Mouse (Mus musculus) thymus, postnatal 14 days (tissue): Measurements from ENCODE around the gene Sept5.
A peak's percentile ranks its signal among the peaks of the same experiment; 100 is the strongest.

Experiments
- DNase-seq: peaks from one replicate; pipeline ENCODE4 v3.0.0; 2021

Gene Sept5

DNA sequence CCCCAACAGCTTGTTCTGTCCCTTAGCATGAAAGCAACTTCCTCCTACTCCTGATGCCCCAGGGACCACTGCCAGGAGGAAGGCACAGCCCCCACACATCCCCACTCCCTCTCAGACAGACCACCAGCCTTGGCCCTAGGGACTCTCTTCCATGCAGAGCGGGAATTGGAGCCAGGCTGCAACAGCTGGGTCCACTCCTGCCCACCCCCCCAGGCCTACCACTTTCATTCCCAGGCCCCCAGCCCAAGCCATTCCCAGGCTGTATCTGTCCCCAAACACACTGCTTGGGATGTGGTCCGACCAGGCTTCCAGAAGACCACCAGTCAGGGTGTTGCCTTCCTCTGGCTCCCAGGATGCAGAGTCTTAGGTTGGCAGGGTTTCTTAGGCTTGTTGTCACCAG is 20.7 kb downstream of the Sept5 start:
- DNase-seq = no peak

DNA sequence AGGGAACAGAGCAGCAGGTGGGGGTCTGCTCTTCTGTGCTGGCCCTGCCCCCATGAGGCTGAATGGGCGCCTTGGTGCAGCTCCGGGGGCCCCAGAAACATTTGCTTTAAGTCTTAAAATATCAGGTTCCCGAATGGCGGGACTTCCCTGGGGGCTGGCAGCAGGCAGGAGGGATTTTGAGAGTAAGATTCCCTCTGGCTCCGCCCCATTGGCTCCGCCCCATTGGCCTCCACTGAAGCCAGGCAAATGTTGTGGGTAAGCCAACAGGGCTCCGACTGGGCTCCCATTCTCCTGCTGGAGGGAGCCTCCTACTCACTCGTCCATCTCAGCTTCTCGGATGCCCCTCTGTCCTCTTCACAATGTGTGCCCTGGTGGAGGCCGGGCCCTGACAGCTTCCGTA is 21.5 kb downstream of the Sept5 start:
- DNase-seq = no peak

DNA sequence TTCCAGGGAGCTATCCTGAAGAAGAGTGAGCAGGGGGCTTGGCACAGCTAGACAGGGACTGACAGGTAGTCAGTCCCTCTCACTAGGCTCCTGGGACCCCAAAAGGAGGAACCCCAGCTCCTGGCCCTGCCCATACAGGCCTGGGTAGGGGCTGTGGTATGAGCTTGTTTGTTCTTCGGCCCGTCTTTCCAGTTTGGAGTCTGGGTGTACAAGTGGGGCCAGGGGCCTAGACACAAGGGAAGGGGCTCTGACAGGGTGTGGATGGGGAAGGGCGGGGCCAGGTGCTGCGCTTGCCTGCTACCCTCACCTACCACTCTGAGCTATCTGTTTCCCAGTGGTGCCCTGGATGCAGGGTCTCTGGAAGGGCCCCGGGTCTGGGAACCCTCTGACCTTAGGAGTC is 24.0 kb downstream of the Sept5 start:
- DNase-seq = no peak

- DNase-seq = no peak
These were observed 25.5 kb downstream of the Sept5 start for GRCm38 (mm10) chr16:18604267-18604701.

DNA sequence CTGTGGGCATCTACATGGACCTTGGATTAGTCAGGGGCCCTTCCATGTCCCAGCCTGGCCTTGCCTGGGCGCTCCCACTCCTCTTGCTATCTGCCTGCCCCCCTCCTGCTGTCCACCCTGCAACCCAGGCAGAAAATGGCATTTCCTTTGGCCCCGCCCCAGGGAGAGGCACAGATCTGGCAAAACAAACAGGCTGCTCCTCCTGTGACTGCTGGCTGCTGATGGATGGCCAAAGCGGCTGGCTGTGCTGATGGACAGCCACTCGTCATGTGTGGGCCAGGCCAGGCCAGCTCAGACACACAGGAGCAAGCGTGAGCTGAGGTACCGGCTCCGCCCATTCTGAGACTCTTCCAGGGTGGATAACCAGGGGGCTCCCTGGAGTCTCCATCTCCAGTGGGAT is 28.3 kb downstream of the Sept5 start:
- DNase-seq = no peak

DNA sequence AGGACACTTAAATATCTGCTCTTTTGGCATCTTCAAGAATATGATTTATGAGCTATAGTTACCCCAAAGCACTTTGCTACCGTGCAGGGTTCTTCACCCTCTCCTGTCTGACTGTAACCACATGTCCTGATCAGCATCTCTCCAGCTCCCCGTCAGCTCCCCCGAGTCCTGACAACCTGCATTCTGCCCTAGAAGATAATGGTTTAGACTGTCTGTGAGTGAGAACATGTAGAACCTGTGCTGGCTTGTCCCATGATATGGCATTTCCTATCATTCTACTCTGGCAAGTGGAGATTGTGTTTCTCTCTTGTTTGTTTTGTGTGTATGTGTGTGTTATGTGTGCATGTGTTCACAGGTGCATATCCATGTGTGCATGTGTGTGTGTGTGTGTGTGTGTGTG is 31.7 kb downstream of the Sept5 start:
- DNase-seq = no peak

GRCm38 (mm10) chr16:18596255-18596654 is 33.5 kb downstream of the Sept5 start:
- DNase-seq = no peak

DNA sequence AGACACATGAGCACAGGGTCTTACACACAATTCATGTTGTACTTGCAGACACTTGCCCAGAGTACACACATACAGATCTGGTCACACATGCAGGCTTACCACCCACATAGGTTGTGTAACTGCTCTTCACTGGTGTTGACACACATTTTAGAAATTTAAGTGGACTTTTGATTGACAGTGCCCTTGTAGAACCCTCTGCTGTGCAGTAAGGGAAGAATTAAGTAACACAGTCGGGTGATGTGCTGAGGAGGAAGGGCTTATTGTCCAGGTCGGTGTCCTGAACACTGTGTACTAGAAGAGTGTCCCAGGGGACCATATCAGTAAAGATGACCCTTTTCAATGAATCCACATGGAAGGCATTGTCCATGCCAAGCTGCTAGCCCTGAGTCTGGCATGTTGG is 35.8 kb downstream of the Sept5 start:
- no peak for DNase-seq

- peak; percentile 68 for DNase-seq
These were observed 38.4 kb downstream of the Sept5 start for GRCm38 (mm10) chr16:18591047-18592018.

- peak; percentile 76 for DNase-seq
These were observed 39.7 kb downstream of the Sept5 start, which contains the start of gene Tbx1 for GRCm38 (mm10) chr16:18589804-18590790. Tbx1 (minus strand) TSS chr16:18590671.

- no peak for DNase-seq
These were observed 40.6 kb downstream of the Sept5 start for GRCm38 (mm10) chr16:18589080-18589621.

- no peak for DNase-seq
These were observed 41.1 kb downstream of the Sept5 start for GRCm38 (mm10) chr16:18588738-18589055.

- no peak for DNase-seq
These were observed 41.7 kb downstream of the Sept5 start for GRCm38 (mm10) chr16:18587847-18588737.

- no peak for DNase-seq
These were observed 42.7 kb downstream of the Sept5 start for GRCm38 (mm10) chr16:18586906-18587546.

- DNase-seq = no peak
These were observed 43.5 kb downstream of the Sept5 start for GRCm38 (mm10) chr16:18586076-18586905.

GRCm38 (mm10) chr16:18585676-18586075 is 44.1 kb downstream of the Sept5 start:
- DNase-seq = no peak

- DNase-seq = no peak
These were observed 44.7 kb downstream of the Sept5 start for GRCm38 (mm10) chr16:18584901-18585510.

GRCm38 (mm10) chr16:18583673-18584357 is 45.9 kb downstream of the Sept5 start:
- no peak for DNase-seq

- DNase-seq = no peak
These were observed 46.6 kb downstream of the Sept5 start for GRCm38 (mm10) chr16:18583169-18583568.
